Mouse (Mus musculus): ENCODE results near the gene Lag3. TPM values are rescaled to one million over a fixed set of nuclear protein-coding genes. Genes with fewer than 3 reads are reported as not detected.

Gene Lag3
- total RNA-seq, 1 experiment from 2014 or later, result not detected

- ATAC-seq (replicated peaks; ENCODE audit: insufficient number of reproducible peaks, low FRiP score, low TSS enrichment, poor library complexity, severe bottlenecking), result no peak
Measured at GRCm38 (mm10) chr6:124866560-124866959, 44.9 kb downstream of the Lag3 start.

GRCm38 (mm10) chr6:124865766-124866362, 45.6 kb downstream of the Lag3 start:
- no peak for ATAC-seq (replicated peaks; ENCODE audit: insufficient number of reproducible peaks, low FRiP score, low TSS enrichment, poor library complexity, severe bottlenecking)

GRCm38 (mm10) chr6:124863658-124864298, 47.7 kb downstream of the Lag3 start, which contains the start of gene Gpr162:
Gene Gpr162, minus strand, starts transcription at chr6:124863983.
- ATAC-seq (replicated peaks; ENCODE audit: insufficient number of reproducible peaks, low FRiP score, low TSS enrichment, poor library complexity, severe bottlenecking), result no peak

DNA sequence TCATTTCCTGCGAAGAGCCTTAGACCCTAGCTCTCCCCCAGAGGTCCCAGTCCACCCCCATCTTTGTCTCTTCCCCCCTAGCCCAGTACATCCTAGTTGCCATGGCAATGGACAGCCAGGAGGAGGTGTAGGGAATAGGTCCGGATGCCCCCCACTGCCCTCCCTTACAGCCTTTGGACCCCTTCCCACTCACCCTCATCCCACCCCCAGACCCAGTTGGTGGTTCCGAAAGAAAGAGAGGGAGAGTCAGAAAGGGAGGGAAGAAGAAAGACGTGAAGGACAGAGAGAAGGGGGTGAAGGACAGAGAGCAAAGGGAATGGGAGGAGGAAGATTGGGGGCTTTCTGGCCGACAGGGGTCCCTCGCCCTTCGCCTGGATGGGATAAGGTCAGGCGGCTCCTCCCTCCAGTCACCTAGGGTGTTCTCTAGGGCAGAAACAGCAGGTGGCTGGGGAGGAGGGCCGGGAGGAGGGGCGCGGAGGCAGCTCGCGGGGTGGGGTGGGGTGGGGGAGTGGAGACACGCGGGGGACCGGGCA, 48.3 kb downstream of the Lag3 start:
- ATAC-seq (replicated peaks; ENCODE audit: insufficient number of reproducible peaks, low FRiP score, low TSS enrichment, poor library complexity, severe bottlenecking), result no peak

- no peak for ATAC-seq (replicated peaks; ENCODE audit: insufficient number of reproducible peaks, low FRiP score, low TSS enrichment, poor library complexity, severe bottlenecking)
Measured at GRCm38 (mm10) chr6:124862406-124863124, 48.9 kb downstream of the Lag3 start.

GRCm38 (mm10) chr6:124861802-124862201, 49.7 kb downstream of the Lag3 start:
- no peak for ATAC-seq (replicated peaks; ENCODE audit: insufficient number of reproducible peaks, low FRiP score, low TSS enrichment, poor library complexity, severe bottlenecking)

- ATAC-seq (replicated peaks; ENCODE audit: insufficient number of reproducible peaks, low FRiP score, low TSS enrichment, poor library complexity, severe bottlenecking), result no peak
Measured at GRCm38 (mm10) chr6:124861266-124861665, 50.2 kb downstream of the Lag3 start.

DNA sequence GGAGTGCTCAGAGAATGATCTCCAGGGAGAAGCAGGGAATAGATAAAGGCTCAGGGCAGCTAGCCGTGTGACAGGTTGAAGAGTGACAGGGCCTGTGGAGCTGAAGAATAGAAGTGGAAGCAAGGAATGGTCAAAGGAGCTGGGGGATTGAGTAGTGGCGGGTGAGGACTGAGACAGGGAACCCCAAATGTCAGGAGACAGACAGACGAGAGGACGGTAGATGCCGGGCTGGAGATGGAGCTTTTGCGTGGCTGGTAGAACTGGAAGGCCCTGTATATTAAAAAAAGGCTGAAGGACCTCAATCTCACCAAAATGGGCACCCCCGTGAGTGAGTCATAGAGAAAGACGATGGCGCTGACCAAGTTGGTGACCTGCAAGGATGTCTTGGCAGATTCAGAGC, 51.0 kb downstream of the Lag3 start:
- no peak for ATAC-seq (replicated peaks; ENCODE audit: insufficient number of reproducible peaks, low FRiP score, low TSS enrichment, poor library complexity, severe bottlenecking)

- ATAC-seq (replicated peaks; ENCODE audit: insufficient number of reproducible peaks, low FRiP score, low TSS enrichment, poor library complexity, severe bottlenecking), result peak; percentile 75
Measured at GRCm38 (mm10) chr6:124859725-124860124, 51.8 kb downstream of the Lag3 start.

GRCm38 (mm10) chr6:124858561-124859318, 52.8 kb downstream of the Lag3 start:
- no peak for ATAC-seq (replicated peaks; ENCODE audit: insufficient number of reproducible peaks, low FRiP score, low TSS enrichment, poor library complexity, severe bottlenecking)

DNA sequence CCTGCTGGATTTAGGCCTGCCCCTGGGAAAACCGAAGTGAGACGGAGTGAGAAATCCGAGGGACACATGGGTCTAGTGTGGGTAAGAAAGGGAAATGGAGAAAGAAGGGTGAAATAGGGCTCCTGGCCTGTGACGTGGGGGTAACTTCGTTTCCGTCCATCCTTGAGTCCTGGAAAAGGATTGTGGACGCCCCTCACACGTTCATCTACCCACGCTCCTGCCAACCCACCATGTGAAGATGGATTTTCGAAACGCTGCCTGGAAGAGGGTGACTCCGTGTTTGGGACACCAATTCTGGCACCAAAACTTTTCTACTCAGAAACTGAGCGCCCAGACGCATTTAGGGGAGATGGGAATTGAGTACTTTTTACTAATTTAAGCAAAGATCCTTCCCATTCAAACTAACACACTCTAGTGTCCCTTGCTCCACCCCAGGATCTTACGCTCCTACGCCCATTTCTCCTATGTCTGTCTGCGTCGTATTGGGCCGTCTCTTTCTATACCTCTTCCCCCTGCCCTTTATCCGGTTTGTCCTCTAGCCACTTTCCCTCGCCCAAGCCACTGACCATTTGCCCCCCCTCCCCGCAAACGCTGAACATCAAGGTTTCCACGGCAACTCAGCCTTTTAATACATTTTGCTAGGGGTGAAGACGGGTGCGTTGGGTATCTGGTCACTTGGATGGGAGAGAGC, 53.5 kb downstream of the Lag3 start:
- no peak for ATAC-seq (replicated peaks; ENCODE audit: insufficient number of reproducible peaks, low FRiP score, low TSS enrichment, poor library complexity, severe bottlenecking)

- ATAC-seq (replicated peaks; ENCODE audit: insufficient number of reproducible peaks, low FRiP score, low TSS enrichment, poor library complexity, severe bottlenecking), result peak; percentile 68
Measured at GRCm38 (mm10) chr6:124856916-124857839, 54.3 kb downstream of the Lag3 start, which contains the start of gene P3h3. Gene P3h3, minus strand, starts transcription at chr6:124857752.

DNA sequence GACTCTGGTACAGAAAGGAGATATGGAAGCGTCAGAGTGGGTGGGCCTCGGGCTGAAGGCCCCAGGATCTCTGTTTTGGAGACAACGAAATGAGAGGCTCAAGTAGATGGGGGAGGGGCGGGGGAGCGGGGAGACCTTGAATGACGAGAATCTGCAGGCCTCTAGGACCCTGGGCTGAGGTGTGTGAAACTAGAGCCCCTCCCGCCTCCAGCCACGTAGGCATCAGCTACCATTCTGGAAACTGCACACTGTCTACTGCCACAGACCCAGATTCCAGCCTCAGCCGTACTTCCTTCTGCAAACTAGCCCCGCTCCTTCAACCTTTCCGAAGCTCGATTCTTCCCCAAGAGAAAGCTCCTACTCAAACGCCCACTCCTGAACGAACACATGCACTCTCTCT, 55.2 kb downstream of the Lag3 start:
- ATAC-seq (replicated peaks; ENCODE audit: insufficient number of reproducible peaks, low FRiP score, low TSS enrichment, poor library complexity, severe bottlenecking), result no peak

DNA sequence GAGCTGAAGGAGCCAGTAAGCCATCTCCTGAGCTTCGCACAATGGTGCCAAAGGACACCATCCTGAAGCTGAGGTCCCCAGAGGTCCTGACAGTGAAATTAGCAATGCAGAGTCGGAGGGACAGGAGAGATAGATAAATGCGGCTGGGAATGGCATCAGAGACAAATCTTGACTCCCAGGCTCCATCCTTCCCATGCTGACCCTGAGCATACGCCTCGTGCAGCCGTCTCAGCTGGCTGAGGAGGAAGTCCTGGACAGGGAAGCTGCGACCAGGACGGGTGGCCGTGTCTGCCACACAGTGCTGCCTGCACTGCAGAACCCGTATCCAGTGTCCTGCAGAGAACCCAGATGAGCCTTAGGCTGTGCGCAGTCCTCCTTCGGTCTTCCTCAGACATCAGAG, 56.9 kb downstream of the Lag3 start:
- no peak for ATAC-seq (replicated peaks; ENCODE audit: insufficient number of reproducible peaks, low FRiP score, low TSS enrichment, poor library complexity, severe bottlenecking)
